Mouse (Mus musculus) kidney, embryonic 15.5 days (tissue): ENCODE measurements around the gene Ankrd53. TPM values are rescaled to one million over a fixed set of nuclear protein-coding genes. Genes with fewer than 3 reads are reported as not detected.
A peak's percentile ranks its signal among the peaks of the same experiment; 100 is the strongest.
"Not testable (repeated sequence)": the region's sequence is repeated elsewhere in the genome, so short reads cannot be mapped to it uniquely, and the experiment has no call there.

ENCODE experiments used
- ATAC-seq: fragments of 200-750 bp; cut with Nextera tagmentation; replicated peaks from 2 replicates; pipeline ENCODE4 v1.8.0; 2017; ENCODE audit warnings: moderate TSS enrichment; ENCODE audit not compliant: low FRiP score
- H3K27ac ChIP-seq: fragments of 300-500 bp; sonication (generic); 2 replicates; pipeline ENCODE4 v1.5.1; 2015; ENCODE audit warnings: mild to moderate bottlenecking, inconsistent platforms
- H3K27me3 ChIP-seq: fragments of 300-500 bp; sonication (generic); 2 replicates; pipeline ENCODE4 v1.6.1; 2015; ENCODE audit warnings: inconsistent platforms
- H3K36me3 ChIP-seq: fragments of 300-500 bp; sonication (generic); 2 replicates; pipeline ENCODE4 v1.6.1; 2015; ENCODE audit warnings: inconsistent platforms
- H3K4me1 ChIP-seq: fragments of 300-500 bp; sonication (generic); 2 replicates; pipeline ENCODE4 v1.6.1; 2015; ENCODE audit warnings: inconsistent platforms
- H3K4me2 ChIP-seq: fragments of 300-500 bp; sonication (generic); 2 replicates; pipeline ENCODE4 v1.6.1; 2015; ENCODE audit warnings: moderate library complexity, mild to moderate bottlenecking, inconsistent platforms
- H3K4me3 ChIP-seq: fragments of 300-500 bp; sonication (generic); replicated peaks from 2 replicates; pipeline ENCODE4 v1.5.1; 2015; ENCODE audit warnings: mild to moderate bottlenecking, inconsistent platforms
- H3K9ac ChIP-seq: fragments of 300-500 bp; sonication (generic); 2 replicates; pipeline ENCODE4 v1.6.1; 2015; ENCODE audit warnings: mild to moderate bottlenecking, inconsistent platforms
- H3K9me3 ChIP-seq: fragments of 300-500 bp; sonication (generic); replicated peaks from 2 replicates; pipeline ENCODE4 v1.6.1; 2016; ENCODE audit warnings: inconsistent platforms
- WGBS: fragments of 180-500 bp; shearing (Covaris S2); methylation state at CpG from one replicate; pipeline ENCODE4 v1.1.7; 2015; ENCODE audit warnings: mixed read lengths; 5-methylcytosine and 5-hydroxymethylcytosine counted together
- polyA plus RNA-seq: library from polyadenylated mRNA; unstranded; fragments of >200 nt; fragmentation: Nextera tagmentation; extraction: Ambion mirVana; gene quantifications from 2 replicates; pipeline ENCODE4 v1.2.1, GENCODE M21; 2015

Ankrd53 gene
- polyA plus RNA-seq, 1 experiment from 2014 or later, result not detected

DNA sequence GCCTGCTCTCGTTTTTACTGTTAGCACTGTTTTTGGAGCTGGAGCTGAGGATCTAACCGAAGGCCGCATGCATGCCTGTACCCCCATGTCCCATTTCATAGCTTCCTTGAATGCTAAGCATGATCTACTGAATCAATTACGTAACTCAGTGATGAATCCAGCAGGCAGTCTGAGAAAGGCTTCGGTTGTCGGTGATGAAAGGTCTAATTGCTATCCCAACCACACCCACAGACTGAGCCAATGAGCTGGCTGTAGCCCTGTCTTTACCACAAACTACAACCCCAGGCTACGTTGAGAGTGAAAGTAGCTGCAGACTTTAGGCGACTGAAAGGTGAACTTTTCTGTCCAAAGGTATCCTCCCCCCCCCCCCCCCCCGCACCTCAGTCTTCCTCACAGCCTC is 11.7 kb downstream of the Ankrd53 start:
- no peak overlapping the region; the same call in 1 of the 2 replicates for H3K9ac ChIP-seq
- H3K4me1 ChIP-seq, result peaks cover 23% of the 10 kb centered on the region
- no peak for ATAC-seq
- peak overlapping the region; percentile 65 for H3K4me3 ChIP-seq
- H3K9me3 ChIP-seq, result no peaks in the 10 kb centered on the region
- no peak overlapping the region for H3K27ac ChIP-seq
- H3K36me3 ChIP-seq, result peaks cover 47% of the 10 kb centered on the region
- no peaks in the 10 kb centered on the region for H3K27me3 ChIP-seq
- peak overlapping the region; percentile 73 for H3K4me2 ChIP-seq
- WGBS, result 55% methylated on average over 9 of the region's 9 CpGs

DNA sequence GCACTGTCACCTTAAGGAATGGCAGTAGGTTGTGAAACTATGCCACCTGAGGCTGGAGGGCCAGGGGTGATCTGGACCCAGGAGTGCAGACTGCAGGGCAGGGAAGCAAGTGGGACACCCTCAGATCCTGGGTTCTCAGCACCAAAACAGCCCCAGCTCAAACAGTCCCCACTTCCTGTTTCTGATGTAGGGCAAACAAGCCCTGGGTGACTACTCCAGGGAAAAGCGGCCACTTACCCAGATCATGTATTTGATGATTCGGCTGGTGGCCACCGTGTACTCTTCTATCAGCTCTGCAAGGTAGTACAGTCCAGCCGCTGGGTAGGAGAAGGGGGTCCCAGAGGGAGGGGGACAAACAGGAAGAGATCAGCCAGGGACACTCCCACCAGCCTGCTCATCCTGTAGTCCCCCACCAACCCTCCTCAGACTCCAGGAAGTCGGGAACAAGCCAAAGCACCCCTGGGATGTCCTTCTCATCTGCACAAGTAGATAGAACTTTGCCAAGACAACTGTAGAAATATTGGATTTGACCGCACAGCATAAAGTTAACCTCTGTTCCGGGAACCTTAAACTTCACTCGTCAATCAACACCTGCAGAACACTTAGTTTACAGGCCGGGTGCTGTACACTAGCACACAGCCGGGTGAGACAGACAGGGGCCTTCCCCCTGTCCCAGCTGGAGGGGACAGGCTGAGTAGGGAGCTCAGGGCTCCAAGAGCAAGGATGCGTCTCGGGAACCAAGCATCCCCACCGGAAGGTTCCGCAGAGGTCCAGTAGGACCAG is 12.5 kb downstream of the Ankrd53 start:
- 2% methylated on average over 14 of the region's 14 CpGs for WGBS
- Histone ChIP-seq H3K4me2 (peak overlapping the region; percentile 73), H3K4me3 (peak overlapping the region; percentile 65), H3K36me3 (peaks cover 39% of the 10 kb centered on the region), H3K9me3 (no peaks in the 10 kb centered on the region), H3K27me3 (no peaks in the 10 kb centered on the region), H3K27ac (peak overlapping the region; percentile 96), H3K4me1 (peaks cover 23% of the 10 kb centered on the region), H3K9ac (peak overlapping the region; percentile 81)
- ATAC-seq, result peak; percentile 62

DNA sequence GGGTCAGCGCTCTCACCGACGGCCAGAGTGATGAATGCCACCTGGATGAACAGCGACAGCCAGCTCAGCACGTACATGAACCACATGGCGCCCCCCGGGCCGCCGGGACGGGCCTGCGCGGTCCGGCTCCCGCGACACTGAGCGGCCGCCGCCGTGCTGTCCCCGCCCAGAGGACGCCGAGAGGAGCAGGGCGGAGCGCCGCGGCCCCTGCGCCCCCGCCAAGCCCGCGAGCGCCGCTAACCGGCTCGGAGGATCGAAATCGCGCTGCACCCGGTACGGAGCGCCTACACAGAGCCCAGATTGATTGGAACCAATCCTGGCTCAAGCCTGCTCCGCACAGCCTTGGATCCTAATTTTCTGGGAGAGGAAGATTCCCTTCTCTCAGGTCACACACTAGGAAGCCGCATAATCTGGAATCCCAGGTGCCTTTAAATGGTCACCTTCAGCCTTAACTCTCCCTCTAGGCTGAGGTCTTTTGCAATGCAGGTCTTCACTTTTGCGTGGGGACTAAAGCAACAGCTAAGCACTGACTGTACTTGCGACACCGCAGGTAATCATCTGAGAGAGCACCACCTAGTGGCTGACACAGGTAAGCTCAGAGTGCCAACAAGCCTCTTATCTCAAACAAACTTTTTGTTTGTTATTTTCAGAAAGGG is 13.3 kb downstream of the Ankrd53 start, which contains the start of gene Tex261:
TSS of gene Tex261 (minus strand) at position 176 of the 656 bp plus-strand sequence.
- peak within 1 kb of the TSS; percentile 73 for H3K4me2 ChIP-seq
- peaks cover 31% of the 10 kb centered on the region for H3K36me3 ChIP-seq
- H3K27ac ChIP-seq, result peak within 1 kb of the TSS; percentile 96
- peak; percentile 96 for ATAC-seq
- peak within 1 kb of the TSS; percentile 81 for H3K9ac ChIP-seq
- H3K4me3 ChIP-seq, result peak within 1 kb of the TSS; percentile 65
- H3K9me3 ChIP-seq, result no peaks in the 10 kb centered on the region
- H3K27me3 ChIP-seq, result no peaks in the 10 kb centered on the region
- H3K4me1 ChIP-seq, result peaks cover 23% of the 10 kb centered on the region
- WGBS, result under 1% methylated on average over 45 of the region's 45 CpGs

DNA sequence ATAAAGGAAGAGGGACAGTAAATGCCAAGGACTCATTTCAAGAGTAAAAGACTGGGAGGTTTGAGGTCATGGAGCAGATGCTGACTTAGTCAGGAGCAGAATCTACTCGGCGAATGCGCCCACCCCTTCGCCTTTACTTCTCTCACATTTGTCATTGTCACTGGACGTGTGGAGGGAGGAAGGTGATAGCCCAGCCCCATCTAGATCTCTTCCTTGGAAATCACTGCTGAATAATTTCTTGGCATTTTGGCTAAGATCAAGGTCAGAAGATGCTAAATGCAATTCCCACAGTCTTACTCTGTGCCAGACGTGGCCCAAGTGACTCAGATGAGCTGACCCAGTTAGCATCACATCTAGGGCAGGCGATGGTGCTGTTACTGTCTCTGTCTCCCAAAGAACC is 15.9 kb downstream of the Ankrd53 start:
- 73% methylated on average over 7 of the region's 7 CpGs for WGBS
- ATAC-seq, result no peak
- Histone ChIP-seq H3K27ac (no peak overlapping the region), H3K4me3 (no peak overlapping the region), H3K36me3 (peaks cover 6% of the 10 kb centered on the region; the same call in 1 of the 2 replicates), H3K9ac (no peak overlapping the region), H3K4me2 (no peak overlapping the region), H3K4me1 (peaks cover 23% of the 10 kb centered on the region), H3K9me3 (no peaks in the 10 kb centered on the region), H3K27me3 (no peaks in the 10 kb centered on the region)

DNA sequence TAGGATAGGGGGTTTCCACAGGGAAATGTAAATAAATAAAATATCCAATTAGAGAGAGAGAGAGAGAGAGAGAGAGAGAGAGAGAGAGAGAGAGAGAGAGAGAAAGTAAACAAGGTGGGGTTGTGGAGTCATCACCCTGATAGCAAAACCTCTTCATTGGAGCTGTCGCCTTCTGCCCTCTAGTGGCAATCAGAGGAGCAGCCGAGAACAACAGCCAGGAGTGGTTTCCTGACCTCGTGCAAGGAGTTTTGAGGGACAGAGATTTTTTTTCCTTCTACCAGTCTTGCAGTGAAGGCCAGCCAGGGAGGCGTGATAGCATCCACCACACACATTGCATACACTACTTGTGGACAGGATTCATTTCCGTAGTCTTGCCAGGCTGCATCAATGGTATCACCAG is 16.6 kb downstream of the Ankrd53 start:
- Histone ChIP-seq H3K27ac (no peak overlapping the region), H3K9ac (no peak overlapping the region), H3K27me3 (no peaks in the 10 kb centered on the region), H3K36me3 (no peaks in the 10 kb centered on the region), H3K9me3 (no peaks in the 10 kb centered on the region), H3K4me3 (no peak overlapping the region), H3K4me1 (peaks cover 16% of the 10 kb centered on the region), H3K4me2 (no peak overlapping the region)
- no peak for ATAC-seq
- 4% methylated on average over 5 of the region's 5 CpGs for WGBS

DNA sequence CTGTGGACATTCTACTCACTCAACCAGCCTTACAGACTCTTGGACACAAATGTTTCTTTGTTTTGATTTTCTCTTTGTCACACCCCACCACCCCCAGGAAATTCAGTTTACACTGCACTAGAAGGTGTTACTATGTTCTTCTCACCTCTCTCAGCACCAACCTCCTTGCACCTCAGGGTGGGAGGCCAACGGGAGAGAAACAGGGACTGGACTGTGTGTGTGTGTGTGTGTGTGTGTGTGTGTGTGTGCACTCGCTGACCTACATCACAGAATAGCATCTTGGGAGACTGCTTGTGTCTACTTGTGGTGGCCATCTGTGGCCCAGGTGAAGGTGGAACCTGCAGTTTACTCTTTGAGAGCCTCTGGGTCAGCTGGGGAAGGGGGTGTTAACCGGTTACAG is 24.0 kb downstream of the Ankrd53 start:
- no peak overlapping the region for H3K9ac ChIP-seq
- H3K4me2 ChIP-seq, result no peak overlapping the region
- WGBS, result 69% methylated on average over 3 of the region's 3 CpGs
- H3K4me3 ChIP-seq, result no peak overlapping the region
- no peaks in the 10 kb centered on the region for H3K9me3 ChIP-seq
- no peaks in the 10 kb centered on the region for H3K36me3 ChIP-seq
- no peak overlapping the region for H3K27ac ChIP-seq
- no peak for ATAC-seq
- peaks cover 15% of the 10 kb centered on the region for H3K4me1 ChIP-seq
- no peaks in the 10 kb centered on the region for H3K27me3 ChIP-seq

DNA sequence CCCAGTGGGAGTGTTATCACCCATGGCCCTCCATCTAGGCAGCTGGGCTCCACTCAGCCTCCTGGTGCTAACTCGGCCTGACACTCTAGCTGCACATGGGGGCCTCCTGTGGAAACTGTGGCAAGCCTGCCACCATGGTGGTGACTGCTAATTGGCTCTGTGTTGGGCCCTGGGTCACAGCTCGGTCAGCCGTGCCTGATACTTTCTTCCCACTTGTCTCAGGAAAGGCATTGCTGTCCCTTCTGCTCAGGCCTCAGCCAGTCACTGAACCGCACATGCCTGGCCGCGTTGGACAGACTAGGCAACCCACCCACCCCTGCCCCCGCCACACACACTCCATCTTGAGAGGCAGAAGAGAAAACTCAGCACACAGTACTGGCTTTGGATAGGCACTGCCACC is 26.1 kb downstream of the Ankrd53 start:
- Histone ChIP-seq H3K27ac (peak overlapping the region; percentile 63), H3K9ac (no peak overlapping the region), H3K4me2 (no peak overlapping the region), H3K4me1 (peaks cover 15% of the 10 kb centered on the region), H3K9me3 (no peaks in the 10 kb centered on the region), H3K27me3 (no peaks in the 10 kb centered on the region), H3K4me3 (no peak overlapping the region), H3K36me3 (no peaks in the 10 kb centered on the region)
- 52% methylated on average over 7 of the region's 7 CpGs for WGBS
- ATAC-seq, result peak; percentile 81

DNA sequence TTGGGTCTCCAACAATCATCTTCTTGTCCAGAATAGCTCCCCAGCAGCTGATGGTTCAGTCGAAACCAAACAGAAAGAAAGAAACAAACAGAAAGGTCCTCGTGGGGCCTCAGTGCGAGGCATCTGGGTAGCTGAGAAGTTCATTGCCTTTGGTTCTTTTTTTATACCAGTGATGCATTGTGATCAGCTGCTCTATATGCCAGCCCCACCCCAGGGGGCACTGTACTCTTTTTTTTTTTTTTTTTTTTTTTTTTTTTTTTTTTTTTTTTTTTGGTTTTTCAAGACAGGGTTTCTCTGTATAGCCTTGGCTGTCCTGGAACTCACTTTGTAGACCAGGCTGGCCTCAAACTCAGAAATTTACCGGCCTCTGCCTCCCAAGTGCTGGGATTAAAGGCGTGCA is 28.1 kb downstream of the Ankrd53 start:
- H3K4me1 ChIP-seq, result peaks cover 24% of the 10 kb centered on the region
- H3K36me3 ChIP-seq, H3K27ac ChIP-seq, ATAC-seq, H3K27me3 ChIP-seq, H3K4me2 ChIP-seq, H3K9me3 ChIP-seq, H3K4me3 ChIP-seq, H3K9ac ChIP-seq: not testable (repeated sequence)
- 88% methylated on average over 5 of the region's 5 CpGs for WGBS

DNA sequence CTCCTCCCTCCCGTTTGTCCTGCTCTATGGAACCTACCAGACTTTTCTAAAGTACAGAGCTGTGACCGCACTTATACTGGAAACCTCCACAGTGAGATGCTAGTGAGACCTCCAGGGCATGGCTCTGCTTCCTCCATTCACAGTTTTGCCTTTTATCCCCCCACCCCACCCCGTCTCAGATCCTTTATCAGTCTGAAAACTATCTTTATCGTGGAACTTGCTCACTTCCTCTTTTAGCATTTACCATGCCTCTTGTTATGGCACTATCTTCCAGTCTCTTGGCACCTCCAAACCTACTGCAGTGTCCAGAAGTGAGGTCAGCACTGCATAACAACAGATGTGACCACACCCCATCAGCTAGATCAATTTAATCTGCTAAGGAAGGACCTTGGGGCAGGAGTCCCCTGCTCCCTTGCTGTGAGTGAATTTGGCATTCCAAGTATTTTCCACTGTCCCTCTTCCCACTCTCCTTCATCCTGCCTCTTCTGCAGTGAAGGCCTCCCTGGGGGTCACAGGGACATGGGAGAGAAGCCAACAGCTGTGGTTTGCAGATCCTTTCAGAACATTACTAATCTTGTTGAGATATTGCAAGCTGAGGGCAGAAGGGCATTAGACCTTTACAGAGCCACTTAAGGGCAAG is 28.9 kb downstream of the Ankrd53 start:
- H3K4me2 ChIP-seq, result no peak overlapping the region
- 62% methylated on average over 4 of the region's 4 CpGs for WGBS
- peaks cover 27% of the 10 kb centered on the region for H3K4me1 ChIP-seq
- H3K9ac ChIP-seq, result no peak overlapping the region
- no peaks in the 10 kb centered on the region for H3K27me3 ChIP-seq
- H3K36me3 ChIP-seq, result no peaks in the 10 kb centered on the region
- no peak for ATAC-seq
- no peaks in the 10 kb centered on the region for H3K9me3 ChIP-seq
- H3K27ac ChIP-seq, result no peak overlapping the region
- H3K4me3 ChIP-seq, result no peak overlapping the region

DNA sequence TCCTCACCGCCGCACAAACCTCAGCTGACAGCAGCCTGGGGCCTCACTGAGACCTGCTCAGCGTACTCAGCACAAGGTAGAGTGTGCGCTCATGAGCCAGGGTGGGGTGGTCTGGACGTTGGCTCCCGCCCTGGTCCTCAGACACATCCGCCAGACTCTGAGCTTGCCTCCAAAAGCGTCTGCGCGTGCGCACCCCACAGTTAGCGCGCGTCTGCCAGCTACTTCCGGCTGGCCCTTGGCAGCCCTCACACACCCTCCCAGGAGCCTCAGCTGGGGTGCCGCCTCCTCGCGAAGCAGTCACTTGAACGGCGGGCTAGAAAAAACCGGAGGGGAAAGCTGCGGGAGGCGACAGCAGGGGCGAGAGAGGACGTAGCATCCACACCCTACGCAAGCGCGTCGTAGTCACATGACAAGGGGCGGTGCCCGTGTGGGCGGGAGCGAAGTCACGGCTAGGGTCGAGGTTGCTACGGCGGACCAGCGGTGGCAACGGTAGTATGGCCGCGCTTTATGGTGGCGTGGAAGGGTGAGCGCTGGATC is 32.4 kb downstream of the Ankrd53 start, which contains the start of gene Nagk:
TSS of gene Nagk (plus strand) at position 223 of the 537 bp plus-strand sequence.
- no peaks in the 10 kb centered on the region for H3K27me3 ChIP-seq
- H3K9me3 ChIP-seq, result no peaks in the 10 kb centered on the region
- H3K27ac ChIP-seq, result peak within 1 kb of the TSS; percentile 97
- peak within 1 kb of the TSS; percentile 77 for H3K4me3 ChIP-seq
- under 1% methylated on average over 42 of the region's 43 CpGs for WGBS
- peak; percentile 95 for ATAC-seq
- H3K4me1 ChIP-seq, result peaks cover 12% of the 10 kb centered on the region
- peak within 1 kb of the TSS; percentile 92 for H3K4me2 ChIP-seq
- H3K9ac ChIP-seq, result peak within 1 kb of the TSS; percentile 52
- H3K36me3 ChIP-seq, result no peaks in the 10 kb centered on the region; the same call in 1 of the 2 replicates

DNA sequence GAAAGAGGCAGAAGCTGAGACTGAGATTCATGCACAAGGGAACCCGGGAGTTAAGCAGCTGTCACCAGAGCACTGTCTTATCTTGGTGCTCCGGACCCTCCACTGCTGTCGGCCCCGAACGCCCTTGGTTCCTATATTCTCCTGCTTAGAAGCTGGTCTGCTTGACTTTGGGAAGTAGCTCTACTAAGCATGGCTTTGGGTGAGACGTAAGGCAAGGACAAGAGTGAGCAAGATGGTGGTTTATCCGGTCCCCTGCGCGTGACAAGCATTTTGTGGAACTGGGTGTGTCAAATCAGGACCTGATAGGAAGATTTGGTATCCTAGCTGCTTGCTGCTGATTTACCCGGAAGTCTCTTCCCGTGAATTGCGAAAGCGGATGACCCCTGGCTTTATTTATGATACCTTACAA is 33.1 kb downstream of the Ankrd53 start:
- WGBS, result 4% methylated on average over 13 of the region's 13 CpGs
- Histone ChIP-seq H3K9ac (peak overlapping the region; percentile 52), H3K4me2 (peak overlapping the region; percentile 92), H3K27ac (peak overlapping the region; percentile 97), H3K4me1 (peaks cover 12% of the 10 kb centered on the region), H3K9me3 (no peaks in the 10 kb centered on the region), H3K27me3 (no peaks in the 10 kb centered on the region), H3K36me3 (peaks cover 6% of the 10 kb centered on the region), H3K4me3 (peak overlapping the region; percentile 77)
- ATAC-seq, result no peak; the same call in 1 of the 2 replicates

DNA sequence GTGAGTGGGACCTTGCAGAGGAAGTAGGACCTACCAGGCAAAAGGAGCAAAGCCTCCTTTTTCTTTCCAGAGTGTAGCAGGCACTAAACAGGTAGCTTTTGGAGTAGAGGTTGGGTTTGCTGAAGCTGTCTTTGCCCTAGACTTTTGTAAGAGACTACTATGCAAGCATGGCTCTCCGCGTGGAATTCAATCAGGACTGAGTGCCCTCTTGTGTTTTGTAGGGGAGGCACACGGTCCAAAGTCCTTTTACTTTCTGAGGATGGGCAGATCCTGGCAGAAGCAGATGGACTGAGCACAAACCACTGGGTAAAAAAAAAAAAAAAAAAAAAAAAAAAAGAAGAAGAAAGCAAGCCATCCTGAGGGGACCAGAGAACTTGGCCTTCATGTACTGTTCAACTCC is 34.2 kb downstream of the Ankrd53 start:
- H3K9ac ChIP-seq, result no peak overlapping the region
- H3K4me1 ChIP-seq, result peaks cover 12% of the 10 kb centered on the region
- no peaks in the 10 kb centered on the region for H3K9me3 ChIP-seq
- peaks cover 18% of the 10 kb centered on the region for H3K36me3 ChIP-seq
- no peak overlapping the region for H3K4me3 ChIP-seq
- no peak for ATAC-seq
- no peak overlapping the region for H3K4me2 ChIP-seq
- no peak overlapping the region for H3K27ac ChIP-seq
- 63% methylated on average over 3 of the region's 3 CpGs for WGBS
- H3K27me3 ChIP-seq, result no peaks in the 10 kb centered on the region
